In genomic region chr16:86389063-86389723, GRCm38 (mm10) we compare ENCODE assay signal across 12 mouse cellular contexts.
DNase-seq lines count a peak whose midpoint lies in the region; TF ChIP-seq lines count a peak whose summit lies in the region.
"Had no signal": no experiment of that assay in that cellular context is flagged by ENCODE, and none has a peak within 500 bp of the region (broad histone marks: within the 10 kb centered on the region; RNA-seq: fewer than 3 reads in every experiment).

No protein-coding gene starts in this region.

- DNase-seq in left cerebral cortex, adult 11 months (ENCODE audit: low spot score), result peak; percentile 5
- DNase-seq in left cerebral cortex, adult 8-10 months (ENCODE audit: low spot score in 2 of 2), result no peak
- peak; percentile 5 for DNase-seq in right cerebral cortex, postnatal 14 days
- DNase-seq in right cerebral cortex, postnatal 36 days (ENCODE audit: low spot score in 2 of 2), result no peak
- DNase-seq in kidney, postnatal 14 days, result peak; percentile 79
- DNase-seq in yolk sac, embryonic 10.5 days (ENCODE audit: low spot score), result peak; percentile 25
- no peak for DNase-seq in thymus, postnatal 25 days
- no peak for DNase-seq in gastrocnemius, adult 2 months
- DNase-seq: cerebellum, adult 2 months had no signal

- no peak overlapping the region for H3K4me3 ChIP-seq in gastrocnemius, adult 2 months
- H3K4me3 ChIP-seq: embryonic facial prominence, embryonic 12.5 days; forebrain, embryonic 13.5 days had no signal

- H3K27ac ChIP-seq in gastrocnemius, adult 2 months, result no peak overlapping the region
- H3K27ac ChIP-seq: embryonic facial prominence, embryonic 12.5 days; forebrain, embryonic 13.5 days; macrophage had no signal

- intact Hi-C loops in gastrocnemius, adult 2 months (cut with DNase I), result no loop called here

- TF ChIP-seq CTCF in gastrocnemius, adult 2 months (IDR thresholded peaks at IDR 0.05), result no peak

Comparison
In these comparisons a context has a peak if more than half of its experiments do, and no peak if none do; other contexts are left out.
1. DNase-seq: peak in left cerebral cortex, adult 11 months (single experiment), right cerebral cortex, postnatal 14 days (single experiment), kidney, postnatal 14 days (single experiment) and yolk sac, embryonic 10.5 days (single experiment); none in left cerebral cortex, adult 8-10 months (0 of 2), right cerebral cortex, postnatal 36 days (0 of 2), thymus, postnatal 25 days (single experiment) and gastrocnemius, adult 2 months (single experiment).